Mouse (Mus musculus) cerebellum, adult 11 months (tissue): ENCODE results near the gene Hps5.
"Not testable (repeated sequence)": the region's sequence is repeated elsewhere in the genome, so short reads cannot be mapped to it uniquely, and the experiment has no call there.

Source experiments
- DNase-seq: peaks from one replicate; pipeline ENCODE4 v3.0.0; 2022

Hps5 gene

GRCm38 (mm10) chr7:46827046-46827802, 31.4 kb upstream of the Hps5 start:
- no peak for DNase-seq

GRCm38 (mm10) chr7:46820876-46821632, 25.2 kb upstream of the Hps5 start:
- not testable (repeated sequence) for DNase-seq

- DNase-seq = no peak
Measured at GRCm38 (mm10) chr7:46814012-46814411, 18.1 kb upstream of the Hps5 start.

- no peak for DNase-seq
Measured at GRCm38 (mm10) chr7:46810325-46810724, 14.5 kb upstream of the Hps5 start.

GRCm38 (mm10) chr7:46796779-46797178, 915 bp upstream of the Hps5 start:
- no peak for DNase-seq

GRCm38 (mm10) chr7:46796206-46796679, 379 bp upstream of the Hps5 start:
- no peak for DNase-seq

GRCm38 (mm10) chr7:46793871-46794270, 2.0 kb downstream of the Hps5 start:
- no peak for DNase-seq

GRCm38 (mm10) chr7:46789177-46789849, 6.6 kb downstream of the Hps5 start:
- no peak for DNase-seq

GRCm38 (mm10) chr7:46770706-46771105, 25.2 kb downstream of the Hps5 start:
- DNase-seq = peak; percentile 64

- no peak for DNase-seq
Measured at GRCm38 (mm10) chr7:46768451-46768850, 27.4 kb downstream of the Hps5 start.

- no peak for DNase-seq
Measured at GRCm38 (mm10) chr7:46767371-46767770, 28.5 kb downstream of the Hps5 start.

- no peak for DNase-seq
Measured at GRCm38 (mm10) chr7:46764672-46765071, 31.2 kb downstream of the Hps5 start.

- no peak for DNase-seq
Measured at GRCm38 (mm10) chr7:46762601-46763000, 33.3 kb downstream of the Hps5 start.

- no peak for DNase-seq
Measured at GRCm38 (mm10) chr7:46761049-46761795, 34.6 kb downstream of the Hps5 start.

- DNase-seq = no peak
Measured at GRCm38 (mm10) chr7:46751490-46751889, 44.4 kb downstream of the Hps5 start, which contains the start of gene Saa2. Gene Saa2, plus strand, starts transcription at chr7:46751790.

- no peak for DNase-seq
Measured at GRCm38 (mm10) chr7:46748459-46748858, 47.4 kb downstream of the Hps5 start.

GRCm38 (mm10) chr7:46746381-46746780, 49.5 kb downstream of the Hps5 start:
- no peak for DNase-seq

GRCm38 (mm10) chr7:46745816-46746215, 50.0 kb downstream of the Hps5 start:
- no peak for DNase-seq

GRCm38 (mm10) chr7:46742880-46743279, 53.0 kb downstream of the Hps5 start, which contains the start of gene Saa1:
Gene Saa1, minus strand, starts transcription at chr7:46742980.
- not testable (repeated sequence) for DNase-seq

- DNase-seq = not testable (repeated sequence)
Measured at GRCm38 (mm10) chr7:46740041-46740440, 55.8 kb downstream of the Hps5 start.

- DNase-seq = no peak
Measured at GRCm38 (mm10) chr7:46738561-46739460, 57.1 kb downstream of the Hps5 start.
